Mouse (Mus musculus) lung, embryonic 15.5 days (tissue): ENCODE measurements at regions not wholly inside any gene's neighbourhood (a gene's known extent, or its start where the extent isn't known, plus 50 kb on each side); places are given as distances from the start of the nearest gene placed in this dataset.

ENCODE experiments used
- ATAC-seq: fragments of 200-750 bp; cut with Nextera tagmentation; 2 replicates; pipeline ENCODE4 v1.8.0; 2017; ENCODE audit warnings: moderate number of reproducible peaks, borderline replicate concordance; ENCODE audit not compliant: low FRiP score, low TSS enrichment; ENCODE audit errors: extremely low read depth
- H3K27ac ChIP-seq: fragments of 300-500 bp; sonication (generic); 2 replicates; pipeline ENCODE4 v1.5.1; 2015; ENCODE audit warnings: moderate library complexity, mild to moderate bottlenecking, inconsistent platforms
- H3K27me3 ChIP-seq: fragments of 300-500 bp; sonication (generic); 2 replicates; pipeline ENCODE4 v1.6.1; 2015; ENCODE audit warnings: inconsistent platforms
- H3K36me3 ChIP-seq: fragments of 300-500 bp; sonication (generic); 2 replicates; pipeline ENCODE4 v1.6.1; 2015; ENCODE audit warnings: inconsistent platforms
- H3K4me1 ChIP-seq: fragments of 300-500 bp; sonication (generic); 2 replicates; pipeline ENCODE4 v1.6.1; 2015; ENCODE audit warnings: inconsistent platforms
- H3K4me2 ChIP-seq: fragments of 300-500 bp; sonication (generic); 2 replicates; pipeline ENCODE4 v1.6.1; 2015; ENCODE audit warnings: inconsistent platforms, mild to moderate bottlenecking, moderate library complexity
- H3K4me3 ChIP-seq: fragments of 300-500 bp; sonication (generic); 2 replicates; pipeline ENCODE4 v1.5.1; 2015; ENCODE audit warnings: mild to moderate bottlenecking, inconsistent platforms
- H3K9ac ChIP-seq: fragments of 300-500 bp; sonication (generic); 2 replicates; pipeline ENCODE4 v1.6.1; 2015; ENCODE audit warnings: inconsistent platforms
- H3K9me3 ChIP-seq: fragments of 300-500 bp; sonication (generic); 2 replicates; pipeline ENCODE4 v1.6.1; 2016; ENCODE audit warnings: inconsistent platforms
- WGBS: fragments of 180-500 bp; shearing (Covaris S2); methylation state at CpG from one replicate; pipeline ENCODE4 v1.1.7; 2015; 5-methylcytosine and 5-hydroxymethylcytosine counted together

DNA sequence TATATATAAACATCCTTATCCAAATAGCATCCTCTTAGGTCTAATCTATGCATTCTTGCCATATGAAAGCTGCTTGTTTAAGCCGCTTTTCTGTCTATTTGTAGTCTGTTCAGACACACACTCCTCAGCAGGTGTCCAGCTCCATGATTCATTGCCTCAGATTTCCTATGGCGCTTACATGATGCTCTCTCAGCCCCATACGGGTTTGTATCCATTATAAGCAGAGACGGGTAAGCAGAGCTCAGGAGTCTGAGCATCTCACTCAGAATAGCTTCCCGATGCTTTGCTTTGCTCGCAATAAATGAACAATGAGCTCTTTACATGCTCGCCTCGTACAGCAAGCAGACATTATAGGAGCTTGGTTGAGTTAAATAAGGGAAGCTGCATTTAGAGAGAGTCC, 521.3 kb upstream of the Ptbp2 start:
- Histone ChIP-seq H3K9ac (no peak overlapping the region), H3K4me1 (no peaks in the 10 kb centered on the region), H3K4me3 (no peak overlapping the region), H3K27ac (no peak overlapping the region), H3K27me3 (no peaks in the 10 kb centered on the region), H3K9me3 (no peaks in the 10 kb centered on the region), H3K36me3 (no peaks in the 10 kb centered on the region), H3K4me2 (no peak overlapping the region)
- no peak for ATAC-seq
- WGBS = 64% methylated on average over 8 of the region's 8 CpGs
